Mouse (Mus musculus) lung, postnatal 0 days (tissue): Measurements from ENCODE around the gene Slc29a1. TPM values are rescaled to one million over a fixed set of nuclear protein-coding genes. Genes with fewer than 3 reads are reported as not detected.

Experiments
- ATAC-seq: fragments of 200-750 bp; cut with Nextera tagmentation; 2 replicates; pipeline ENCODE4 v1.8.0; 2017; ENCODE audit warnings: moderate library complexity
- DNase-seq: peaks from one replicate; pipeline ENCODE4 v3.0.0-alpha.2; 2016; ENCODE audit warnings: low spot score
- H3K27ac ChIP-seq: fragments of 300-500 bp; sonication (generic); 2 replicates; pipeline ENCODE4 v1.5.1; 2014; ENCODE audit warnings: antibody characterized with exemption, mild to moderate bottlenecking, low read length, mixed read lengths
- H3K27me3 ChIP-seq: fragments of 300-500 bp; sonication (generic); replicated peaks from 2 replicates; pipeline ENCODE4 v1.6.1; 2014; ENCODE audit warnings: low read length, mixed read lengths; ENCODE audit not compliant: insufficient read depth
- H3K36me3 ChIP-seq: fragments of 300-500 bp; sonication (generic); 2 replicates; pipeline ENCODE4 v1.6.1; 2014; ENCODE audit warnings: low read length, mixed read lengths; ENCODE audit not compliant: insufficient read depth
- H3K4me1 ChIP-seq: fragments of 300-500 bp; sonication (generic); 2 replicates; pipeline ENCODE4 v1.6.1; 2014; ENCODE audit warnings: antibody characterized with exemption, low read depth, low read length, mixed read lengths; ENCODE audit not compliant: insufficient read depth
- H3K4me2 ChIP-seq: fragments of 300-500 bp; sonication (generic); replicated peaks from 2 replicates; pipeline ENCODE4 v1.6.1; 2014; ENCODE audit warnings: low read depth, mild to moderate bottlenecking, low read length, moderate library complexity, mixed read lengths
- H3K4me3 ChIP-seq: fragments of 300-500 bp; sonication (generic); 2 replicates; pipeline ENCODE4 v1.5.1; 2014; ENCODE audit warnings: low read depth, low read length
- H3K9ac ChIP-seq: fragments of 300-500 bp; sonication (generic); replicated peaks from 2 replicates; pipeline ENCODE4 v1.6.1; 2014; ENCODE audit warnings: low read depth, mild to moderate bottlenecking
- H3K9me3 ChIP-seq: fragments of 300-500 bp; sonication (generic); 2 replicates; pipeline ENCODE4 v1.6.1; 2016; ENCODE audit warnings: low read length, mixed read lengths
- CTCF ChIP-seq: IDR thresholded peaks from 2 replicates; pipeline ENCODE4 v1.5.1; 2016; ENCODE audit warnings: antibody characterized with exemption, mild to moderate bottlenecking
- EP300 ChIP-seq: IDR thresholded peaks from 2 replicates; pipeline ENCODE4 v1.6.1; 2016; ENCODE audit warnings: antibody characterized with exemption, mild to moderate bottlenecking, control low read depth
- WGBS: fragments of 180-500 bp; shearing (Covaris S2); extraction: QIAGEN DNeasy Blood & Tissue Kit; methylation state at CpG from one replicate; pipeline ENCODE4 v1.1.7; 2014; 5-methylcytosine and 5-hydroxymethylcytosine counted together
- polyA plus RNA-seq: library from polyadenylated mRNA; unstranded; fragments of >200 nt; fragmentation: Nextera tagmentation; extraction: Ambion mirVana; gene quantifications from 2 replicates; pipeline ENCODE4 v1.2.1, GENCODE M21; 2015

Gene Slc29a1
- polyA plus RNA-seq, 1 experiment from 2014 or later: 99.8 TPM

GRCm38 (mm10) chr17:45568990-45569389 lies 30.4 kb downstream of the Slc29a1 start:
- H3K4me1 ChIP-seq: peaks cover 8% of the 10 kb centered on the region; the same call in 1 of the 2 replicates
- no peak for DNase-seq
- H3K9me3 ChIP-seq: no peaks in the 10 kb centered on the region
- no peaks in the 10 kb centered on the region for H3K27me3 ChIP-seq
- peaks cover 45% of the 10 kb centered on the region for H3K36me3 ChIP-seq
- WGBS: 86% methylated on average over 12 of the region's 12 CpGs
- H3K4me2 ChIP-seq: no peak overlapping the region
- H3K9ac ChIP-seq: no peak overlapping the region
- no peak for ATAC-seq
- H3K27ac ChIP-seq: no peak overlapping the region
- TF ChIP-seq EP300: no peak
- TF ChIP-seq CTCF: no peak
- H3K4me3 ChIP-seq: no peak overlapping the region

GRCm38 (mm10) chr17:45567162-45567601 lies 32.2 kb downstream of the Slc29a1 start:
- ATAC-seq (no peak), DNase-seq (no peak)
- no peak overlapping the region for H3K27ac ChIP-seq
- 30% methylated on average over 4 of the region's 4 CpGs for WGBS
- no peaks in the 10 kb centered on the region for H3K27me3 ChIP-seq
- H3K4me3 ChIP-seq: no peak overlapping the region
- TF ChIP-seq CTCF (no peak), EP300 (no peak)
- H3K36me3 ChIP-seq: peaks cover 45% of the 10 kb centered on the region
- no peak overlapping the region for H3K4me2 ChIP-seq
- H3K4me1 ChIP-seq: peaks cover 8% of the 10 kb centered on the region; the same call in 1 of the 2 replicates
- H3K9me3 ChIP-seq: no peaks in the 10 kb centered on the region
- no peak overlapping the region for H3K9ac ChIP-seq

- Histone ChIP-seq H3K4me1 (peaks cover 8% of the 10 kb centered on the region; the same call in 1 of the 2 replicates), H3K9ac (no peak overlapping the region)
- DNase-seq: no peak
These were observed 32.8 kb downstream of the Slc29a1 start for GRCm38 (mm10) chr17:45566360-45567161.

GRCm38 (mm10) chr17:45566031-45566359 lies 33.4 kb downstream of the Slc29a1 start:
- Histone ChIP-seq H3K36me3 (peaks cover 41% of the 10 kb centered on the region), H3K27ac (no peak overlapping the region), H3K4me3 (no peak overlapping the region), H3K27me3 (no peaks in the 10 kb centered on the region), H3K4me2 (no peak overlapping the region), H3K9ac (no peak overlapping the region), H3K9me3 (no peaks in the 10 kb centered on the region), H3K4me1 (peaks cover 8% of the 10 kb centered on the region; the same call in 1 of the 2 replicates)
- ATAC-seq: no peak
- TF ChIP-seq EP300 (no peak), CTCF (no peak)
- no peak for DNase-seq
- WGBS: 65% methylated on average over 1 of the region's 1 CpGs

More at GRCm38 (mm10) chr17:45566360-45567161, 32.8 kb downstream of the Slc29a1 start:
- TF ChIP-seq EP300: no peak
- TF ChIP-seq CTCF: no peak
- Histone ChIP-seq H3K27me3 (no peaks in the 10 kb centered on the region), H3K4me2 (no peak overlapping the region), H3K4me3 (no peak overlapping the region), H3K36me3 (peaks cover 45% of the 10 kb centered on the region), H3K9me3 (no peaks in the 10 kb centered on the region), H3K27ac (no peak overlapping the region)
- no peak for ATAC-seq
- WGBS: 55% methylated on average over 18 of the region's 18 CpGs

- H3K9ac ChIP-seq: no peak overlapping the region; the same call in 1 of the 2 replicates
- no peak overlapping the region for H3K4me2 ChIP-seq
- H3K27me3 ChIP-seq: no peaks in the 10 kb centered on the region
- TF ChIP-seq CTCF: no peak
- no peak for TF ChIP-seq EP300
- peaks cover 8% of the 10 kb centered on the region; the same call in 1 of the 2 replicates for H3K4me1 ChIP-seq
- WGBS: 93% methylated on average over 11 of the region's 11 CpGs
- no peak overlapping the region for H3K4me3 ChIP-seq
- H3K36me3 ChIP-seq: peaks cover 32% of the 10 kb centered on the region
- no peak for DNase-seq
- H3K27ac ChIP-seq: no peak overlapping the region
- no peaks in the 10 kb centered on the region for H3K9me3 ChIP-seq
- no peak for ATAC-seq
These were observed 34.3 kb downstream of the Slc29a1 start for GRCm38 (mm10) chr17:45565103-45565502.

- H3K27me3 ChIP-seq: no peaks in the 10 kb centered on the region
- H3K9ac ChIP-seq: peak overlapping the region; percentile 86
- H3K4me1 ChIP-seq: peaks cover 8% of the 10 kb centered on the region; the same call in 1 of the 2 replicates
- no peak overlapping the region for H3K27ac ChIP-seq
- peaks cover 27% of the 10 kb centered on the region for H3K36me3 ChIP-seq
- no peaks in the 10 kb centered on the region for H3K9me3 ChIP-seq
- H3K4me3 ChIP-seq: peak overlapping the region; percentile 82
- ATAC-seq: no peak
- no peak for TF ChIP-seq CTCF
- no peak for TF ChIP-seq EP300
- DNase-seq: no peak
- peak overlapping the region; percentile 99 for H3K4me2 ChIP-seq
- WGBS: 8% methylated on average over 18 of the region's 18 CpGs
These were observed 34.8 kb downstream of the Slc29a1 start for GRCm38 (mm10) chr17:45564531-45565084.
